Mouse (Mus musculus): ENCODE measurements around the gene 5730596B20Rik. TPM values are rescaled to one million over a fixed set of nuclear protein-coding genes. Genes with fewer than 3 reads are reported as not detected.

The 5730596B20Rik gene
- polyA plus RNA-seq, 1 experiment from 2014 or later = 0.61 TPM

DNA sequence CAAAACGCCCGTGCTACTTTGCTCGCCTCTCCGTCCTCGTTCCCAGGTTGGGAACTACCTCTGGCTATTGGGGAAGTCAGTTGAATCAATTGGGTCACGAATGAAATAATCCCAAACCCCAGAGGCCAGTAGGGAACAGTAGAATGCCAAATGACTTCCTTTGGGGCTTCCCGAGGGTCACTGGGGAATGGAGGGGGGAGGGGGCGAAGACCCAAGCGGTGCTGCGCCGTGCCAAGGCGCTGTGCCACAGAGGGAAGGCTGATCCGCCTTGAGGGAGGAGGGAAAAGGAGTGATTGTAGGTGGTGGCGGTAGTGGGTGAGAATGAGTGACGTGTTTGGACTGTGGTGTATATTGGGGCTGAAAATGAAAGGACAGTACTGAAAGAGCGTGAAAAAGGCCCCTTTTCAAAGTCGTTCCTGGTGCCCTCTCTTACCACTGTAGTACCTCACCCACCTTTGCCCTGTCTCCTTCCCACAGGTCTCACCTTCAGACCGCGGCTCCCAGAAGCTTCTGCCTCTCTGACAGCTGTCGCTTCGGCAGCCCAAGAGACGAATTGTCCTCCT, 35.3 kb downstream of the 5730596B20Rik start:
- H3K9me3 ChIP-seq (ENCODE audit: control insufficient read depth) = no peaks in the 10 kb centered on the region
- 6% methylated on average over 22 of the region's 22 CpGs for WGBS
- H3K36me3 ChIP-seq (ENCODE audit: control insufficient read depth, insufficient read depth) = no peaks in the 10 kb centered on the region
- H3K9ac ChIP-seq (ENCODE audit: low read depth, low read length) = peak overlapping the region; percentile 54
- peak overlapping the region; percentile 52 for H3K4me3 ChIP-seq (ENCODE audit: low read depth, low read length)
- peak overlapping the region; percentile 66 for H3K4me2 ChIP-seq (replicated peaks; ENCODE audit: low read depth)
- ATAC-seq = no peak
- H3K4me1 ChIP-seq (replicated peaks; ENCODE audit: control insufficient read depth, insufficient read depth, low read length) = no peaks in the 10 kb centered on the region
- TF ChIP-seq CTCF (IDR thresholded peaks at IDR 0.05; ENCODE audit: low read depth) = no peak
- H3K27ac ChIP-seq (ENCODE audit: low read depth, low read length) = peak overlapping the region; percentile 69
- peaks cover 93% of the 10 kb centered on the region for H3K27me3 ChIP-seq (replicated peaks; ENCODE audit: control insufficient read depth, insufficient read depth, low read length)

- Histone ChIP-seq H3K27me3 (replicated peaks; ENCODE audit: control insufficient read depth, insufficient read depth, low read length) (peaks cover 95% of the 10 kb centered on the region), H3K36me3 (ENCODE audit: control insufficient read depth, insufficient read depth) (no peaks in the 10 kb centered on the region), H3K9me3 (ENCODE audit: control insufficient read depth) (no peaks in the 10 kb centered on the region), H3K4me3 (ENCODE audit: low read depth, low read length) (peak within 1 kb of the TSS; percentile 52), H3K4me2 (replicated peaks; ENCODE audit: low read depth) (peak within 1 kb of the TSS; percentile 66), H3K27ac (ENCODE audit: low read depth, low read length) (peak within 1 kb of the TSS; percentile 69), H3K4me1 (replicated peaks; ENCODE audit: control insufficient read depth, insufficient read depth, low read length) (no peaks in the 10 kb centered on the region), H3K9ac (ENCODE audit: low read depth, low read length) (peak within 1 kb of the TSS; percentile 54)
- ATAC-seq = peak; percentile 16; the same call in 1 of the 2 replicates
- no peak for TF ChIP-seq CTCF (IDR thresholded peaks at IDR 0.05; ENCODE audit: low read depth)
- 14% methylated on average over 38 of the region's 38 CpGs for WGBS
These were observed 36.1 kb downstream of the 5730596B20Rik start, which contains the start of the genes Hoxa3 and Gm28308 for GRCm38 (mm10) chr6:52213119-52213986. TSS of gene Hoxa3 (minus strand) at chr6:52213336. TSS of gene Gm28308 (minus strand) at chr6:52213339.

DNA sequence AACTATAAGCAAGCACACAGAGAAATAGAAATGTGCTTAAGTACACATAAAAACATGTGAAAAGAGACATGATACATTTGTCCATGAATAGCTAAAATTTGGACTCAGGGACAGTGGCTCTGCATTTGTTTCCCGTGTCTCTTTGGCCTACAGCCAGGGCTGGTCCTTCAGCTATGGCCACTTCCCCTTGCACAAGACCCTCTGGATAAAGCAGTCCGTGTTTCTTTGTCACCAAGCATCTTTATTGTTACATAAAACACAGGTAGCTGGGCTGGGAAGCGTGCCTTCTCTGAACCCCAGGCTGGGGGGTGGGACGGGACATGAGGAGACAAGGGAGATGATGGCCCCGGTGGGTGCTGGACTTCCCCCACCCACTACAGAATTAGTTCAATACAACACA, 37.0 kb downstream of the 5730596B20Rik start:
- Histone ChIP-seq H3K4me2 (replicated peaks; ENCODE audit: low read depth) (no peak overlapping the region), H3K9ac (ENCODE audit: low read depth, low read length) (no peak overlapping the region), H3K27ac (ENCODE audit: low read depth, low read length) (no peak overlapping the region), H3K36me3 (ENCODE audit: control insufficient read depth, insufficient read depth) (no peaks in the 10 kb centered on the region), H3K4me1 (replicated peaks; ENCODE audit: control insufficient read depth, insufficient read depth, low read length) (no peaks in the 10 kb centered on the region), H3K9me3 (ENCODE audit: control insufficient read depth) (no peaks in the 10 kb centered on the region), H3K4me3 (ENCODE audit: low read depth, low read length) (no peak overlapping the region), H3K27me3 (replicated peaks; ENCODE audit: control insufficient read depth, insufficient read depth, low read length) (peaks cover 95% of the 10 kb centered on the region)
- WGBS = 37% methylated on average over 5 of the region's 5 CpGs
- no peak for ATAC-seq
- TF ChIP-seq CTCF (IDR thresholded peaks at IDR 0.05; ENCODE audit: low read depth) = no peak

- Histone ChIP-seq H3K27me3 (replicated peaks; ENCODE audit: control insufficient read depth, insufficient read depth, low read length) (peaks cover 93% of the 10 kb centered on the region), H3K4me1 (replicated peaks; ENCODE audit: control insufficient read depth, insufficient read depth, low read length) (no peaks in the 10 kb centered on the region), H3K9me3 (ENCODE audit: control insufficient read depth) (no peaks in the 10 kb centered on the region), H3K27ac (ENCODE audit: low read depth, low read length) (no peak overlapping the region), H3K36me3 (ENCODE audit: control insufficient read depth, insufficient read depth) (no peaks in the 10 kb centered on the region), H3K4me3 (ENCODE audit: low read depth, low read length) (no peak overlapping the region), H3K4me2 (replicated peaks; ENCODE audit: low read depth) (no peak overlapping the region), H3K9ac (ENCODE audit: low read depth, low read length) (no peak overlapping the region)
- WGBS = 46% methylated on average over 3 of the region's 3 CpGs
- ATAC-seq = no peak
- no peak for TF ChIP-seq CTCF (IDR thresholded peaks at IDR 0.05; ENCODE audit: low read depth)
These were observed 37.8 kb downstream of the 5730596B20Rik start for GRCm38 (mm10) chr6:52215070-52215469.

GRCm38 (mm10) chr6:52215771-52216535, 38.7 kb downstream of the 5730596B20Rik start:
- H3K9ac ChIP-seq (ENCODE audit: low read depth, low read length) = no peak overlapping the region
- 9% methylated on average over 30 of the region's 30 CpGs for WGBS
- H3K4me1 ChIP-seq (replicated peaks; ENCODE audit: control insufficient read depth, insufficient read depth, low read length) = no peaks in the 10 kb centered on the region

More at GRCm38 (mm10) chr6:52215771-52216535, 38.7 kb downstream of the 5730596B20Rik start:
- H3K27ac ChIP-seq (ENCODE audit: low read depth, low read length) = no peak overlapping the region
- H3K27me3 ChIP-seq (replicated peaks; ENCODE audit: control insufficient read depth, insufficient read depth, low read length) = peaks cover 95% of the 10 kb centered on the region
- H3K9me3 ChIP-seq (ENCODE audit: control insufficient read depth) = no peaks in the 10 kb centered on the region
- no peaks in the 10 kb centered on the region for H3K36me3 ChIP-seq (ENCODE audit: control insufficient read depth, insufficient read depth)
- no peak for ATAC-seq
- peak overlapping the region; percentile 58 for H3K4me2 ChIP-seq (replicated peaks; ENCODE audit: low read depth)
- peak overlapping the region; percentile 38 for H3K4me3 ChIP-seq (ENCODE audit: low read depth, low read length)
- no peak for TF ChIP-seq CTCF (IDR thresholded peaks at IDR 0.05; ENCODE audit: low read depth)

All from intestine, postnatal 0 days (tissue).